In genomic region chr6:29956749-29957148, GRCm38 (mm10) we compare ENCODE assay signal across 22 mouse cellular contexts. TPM values are rescaled to one million over a fixed set of nuclear protein-coding genes. Genes with fewer than 3 reads are reported as not detected.
DNase-seq lines count a peak whose midpoint lies in the region; ATAC-seq and TF ChIP-seq lines count a peak whose summit lies in the region.
"Had no signal": no experiment of that assay in that cellular context is flagged by ENCODE, and none has a peak within 500 bp of the region (broad histone marks: within the 10 kb centered on the region; RNA-seq: fewer than 3 reads in every experiment).

No protein-coding gene starts in this region.

- no peak for ATAC-seq in hindbrain, postnatal 0 days
- ATAC-seq: CD4-positive, CD25-positive, alpha-beta regulatory T cell, adult 4 months; forebrain, embryonic 13.5 days; liver, embryonic 12.5 days; liver, postnatal 0 days; midbrain, embryonic 16.5 days had no signal

- no peak overlapping the region for H3K4me3 ChIP-seq in left cerebral cortex, adult 2 months
- H3K4me3 ChIP-seq in hindbrain, postnatal 0 days (ENCODE audit: low read length), result no peak overlapping the region
- H3K4me3 ChIP-seq: forebrain, embryonic 13.5 days; hindbrain, embryonic 13.5 days; liver, embryonic 12.5 days had no signal

- DNase-seq in frontal cortex, postnatal 36 days (ENCODE audit: low spot score in 2 of 2), result peak; percentile 30 to 49
- DNase-seq in frontal cortex, postnatal 25 days (ENCODE audit: low spot score in 2 of 2), result no peak
- DNase-seq in left cerebral cortex, adult 2 months (ENCODE audit: extremely low spot score in 1 of 2, low spot score in 2 of 2), result peak in 1 of 2 experiments; percentile 26
- DNase-seq in left cerebral cortex, postnatal 10 days (ENCODE audit: extremely low spot score in 1 of 2, low spot score in 2 of 2), result no peak
- DNase-seq in adrenal gland, postnatal 14 days, result peak; percentile 50
- DNase-seq in brain, adult 2 months (ENCODE audit: low read depth, low spot score), result peak; percentile 65
- no peak for DNase-seq in hindbrain, postnatal 0 days (ENCODE audit: low spot score)
- DNase-seq: cerebellum, adult 8-10 months; cerebellum, postnatal 25 days; heart, postnatal 4 days; kidney, adult 11 months; kidney, postnatal 14 days; liver, postnatal 0 days; lung, postnatal 36 days; thymus, postnatal 36 days had no signal

- no peaks in the 10 kb centered on the region for H3K9me3 ChIP-seq in hindbrain, postnatal 0 days (ENCODE audit: low read length)
- H3K9me3 ChIP-seq: forebrain, embryonic 13.5 days; hindbrain, embryonic 13.5 days; liver, embryonic 12.5 days had no signal

- H3K36me3 ChIP-seq in hindbrain, postnatal 0 days (ENCODE audit: insufficient read depth, low read length), result no peaks in the 10 kb centered on the region
- H3K36me3 ChIP-seq: hindbrain, embryonic 13.5 days; liver, embryonic 12.5 days had no signal

- H3K27me3 ChIP-seq in hindbrain, postnatal 0 days (ENCODE audit: insufficient read depth, low read length), result no peaks in the 10 kb centered on the region
- H3K27me3 ChIP-seq: forebrain, embryonic 13.5 days; hindbrain, embryonic 13.5 days; liver, embryonic 12.5 days had no signal

- 87% methylated on average over 4 of the region's 4 CpGs for WGBS in hindbrain, postnatal 0 days

- H3K9ac ChIP-seq in hindbrain, postnatal 0 days (replicated peaks; ENCODE audit: low read length), result no peak overlapping the region
- H3K9ac ChIP-seq: forebrain, embryonic 13.5 days; hindbrain, embryonic 13.5 days; liver, embryonic 12.5 days; liver, postnatal 0 days had no signal

- no peak for TF ChIP-seq CTCF in left cerebral cortex, adult 2 months (IDR thresholded peaks at IDR 0.05)
- TF ChIP-seq CTCF in hindbrain, postnatal 0 days (IDR thresholded peaks at IDR 0.05; ENCODE audit: low read depth), result no peak

- H3K4me2 ChIP-seq in hindbrain, postnatal 0 days (ENCODE audit: low read depth, low read length), result no peak overlapping the region
- H3K4me2 ChIP-seq: forebrain, embryonic 13.5 days; hindbrain, embryonic 13.5 days; liver, embryonic 12.5 days; midbrain, embryonic 11.5 days had no signal

- intact Hi-C loops in left cerebral cortex, adult 2 months (cut with DNase I), result no loop called here
- intact Hi-C loops in left cerebral cortex, postnatal 10 days (cut with DNase I), result no loop called here

- H3K27ac ChIP-seq in left cerebral cortex, adult 2 months, result 0 out of 2 replicates have a peak overlapping the region, but pooled peaks have one; percentile 17
- H3K27ac ChIP-seq in hindbrain, postnatal 0 days, result no peak overlapping the region
- H3K27ac ChIP-seq: forebrain, embryonic 13.5 days; hindbrain, embryonic 13.5 days; liver, embryonic 12.5 days had no signal

- no peaks in the 10 kb centered on the region for H3K4me1 ChIP-seq in hindbrain, postnatal 0 days (ENCODE audit: insufficient read depth, low read length)
- H3K4me1 ChIP-seq: forebrain, embryonic 13.5 days; hindbrain, embryonic 13.5 days; liver, embryonic 12.5 days had no signal

RNA-seq across cellular contexts. Expression of gene Strip2, which starts 39.9 kb away (rescaled TPM):
- total RNA-seq in left cerebral cortex, adult 2 months (2021), result 10 to 100 TPM; 17.0 to 24.1 TPM
- total RNA-seq in left cerebral cortex, postnatal 10 days (2021), result 10 to 100 TPM in 1 of 2 experiments, 1 to 10 TPM in 1; 9.6 to 13.1 TPM
- 1.5 and 2.0 TPM in 2 replicates for total RNA-seq in adrenal gland, postnatal 14 days (2021)
- total RNA-seq in hindbrain, postnatal 0 days (2014; rRNA removed), result 22.6 and 23.2 TPM in 2 replicates
- 10.8 and 11.6 TPM in 2 replicates for polyA plus RNA-seq in hindbrain, postnatal 0 days (2015; fragmentation: Nextera tagmentation; extraction: Ambion mirVana)
- total RNA-seq: neutrophil, adult 5-6 weeks had no signal

Comparison
In these comparisons a context has a peak if more than half of its experiments do, and no peak if none do; other contexts are left out.
1. DNase-seq: peak in frontal cortex, postnatal 36 days (2 of 2), adrenal gland, postnatal 14 days (single experiment) and brain, adult 2 months (single experiment); none in frontal cortex, postnatal 25 days (0 of 2), left cerebral cortex, postnatal 10 days (0 of 2) and hindbrain, postnatal 0 days (single experiment).